Mouse (Mus musculus): ENCODE results near the gene Dnajb8.

Gene Dnajb8

GRCm38 (mm10) chr6:88232221-88232620 is 10.2 kb downstream of the Dnajb8 start:
- DNase-seq = no peak

- DNase-seq = no peak
Measured at GRCm38 (mm10) chr6:88233996-88234395, 11.9 kb downstream of the Dnajb8 start.

GRCm38 (mm10) chr6:88235461-88235860 is 13.4 kb downstream of the Dnajb8 start:
- no peak for DNase-seq

- DNase-seq = no peak
Measured at GRCm38 (mm10) chr6:88235983-88236382, 13.9 kb downstream of the Dnajb8 start.

- DNase-seq = no peak
Measured at GRCm38 (mm10) chr6:88236513-88236912, 14.4 kb downstream of the Dnajb8 start.

- peak; percentile 71 for DNase-seq
Measured at GRCm38 (mm10) chr6:88242604-88243003, 20.5 kb downstream of the Dnajb8 start.

- no peak for DNase-seq
Measured at GRCm38 (mm10) chr6:88249231-88249630, 27.2 kb downstream of the Dnajb8 start.

- no peak for DNase-seq
Measured at GRCm38 (mm10) chr6:88251396-88251795, 29.3 kb downstream of the Dnajb8 start.

- DNase-seq = no peak
Measured at GRCm38 (mm10) chr6:88251798-88252478, 29.9 kb downstream of the Dnajb8 start.

GRCm38 (mm10) chr6:88254082-88254481 is 32.0 kb downstream of the Dnajb8 start:
- DNase-seq = no peak

GRCm38 (mm10) chr6:88255435-88255834 is 33.4 kb downstream of the Dnajb8 start:
- DNase-seq = no peak

- no peak for DNase-seq
Measured at GRCm38 (mm10) chr6:88259621-88260020, 37.6 kb downstream of the Dnajb8 start.

- DNase-seq = no peak
Measured at GRCm38 (mm10) chr6:88260645-88261044, 38.6 kb downstream of the Dnajb8 start.

GRCm38 (mm10) chr6:88262160-88262559 is 40.1 kb downstream of the Dnajb8 start:
- no peak for DNase-seq

- DNase-seq = no peak
Measured at GRCm38 (mm10) chr6:88265355-88265754, 43.3 kb downstream of the Dnajb8 start.

- no peak for DNase-seq
Measured at GRCm38 (mm10) chr6:88266055-88266454, 44.0 kb downstream of the Dnajb8 start.

GRCm38 (mm10) chr6:88267068-88267467 is 45.0 kb downstream of the Dnajb8 start:
- DNase-seq = no peak

- no peak for DNase-seq
Measured at GRCm38 (mm10) chr6:88267970-88268369, 45.9 kb downstream of the Dnajb8 start.

- no peak for DNase-seq
Measured at GRCm38 (mm10) chr6:88274623-88275022, 52.6 kb downstream of the Dnajb8 start.

- no peak for DNase-seq
Measured at GRCm38 (mm10) chr6:88276221-88276620, 54.2 kb downstream of the Dnajb8 start.

- no peak for DNase-seq
Measured at GRCm38 (mm10) chr6:88277242-88277641, 55.2 kb downstream of the Dnajb8 start.

- DNase-seq = no peak
Measured at GRCm38 (mm10) chr6:88278141-88278540, 56.1 kb downstream of the Dnajb8 start.

- DNase-seq = no peak
Measured at GRCm38 (mm10) chr6:88290129-88290766, 68.2 kb downstream of the Dnajb8 start.

GRCm38 (mm10) chr6:88292274-88292909 is 70.3 kb downstream of the Dnajb8 start:
- DNase-seq = no peak

Measured in thymus, postnatal 4 days (tissue).